Mouse (Mus musculus): ENCODE results near the gene Prpf4. TPM values are rescaled to one million over a fixed set of nuclear protein-coding genes. Genes with fewer than 3 reads are reported as not detected.

The Prpf4 gene
- total RNA-seq, 2 experiments from 2014 or later: 13.3 to 16.1 TPM

DNA sequence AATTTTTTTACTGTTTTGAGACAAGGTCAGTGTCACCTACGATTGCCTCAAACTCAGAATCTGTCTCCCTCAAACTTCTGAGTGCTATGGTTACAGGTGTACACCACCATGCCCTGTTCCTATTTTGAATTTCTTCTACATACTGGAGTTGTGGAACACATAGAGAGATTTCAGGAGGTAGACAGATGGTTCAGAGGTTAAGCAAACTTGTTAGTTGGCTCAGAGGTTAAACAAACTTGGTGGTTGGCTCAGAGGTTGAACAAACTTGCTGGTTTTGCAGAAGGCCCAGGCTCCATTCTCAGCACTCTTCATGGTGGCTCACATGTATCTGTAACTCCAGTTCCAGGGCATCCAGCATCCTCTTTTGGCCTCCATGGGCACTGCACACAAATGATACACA lies 24.4 kb upstream of the Prpf4 start:
- DNase-seq: no peak
- intact Hi-C loops (cut with DNase I): no loop called here

DNA sequence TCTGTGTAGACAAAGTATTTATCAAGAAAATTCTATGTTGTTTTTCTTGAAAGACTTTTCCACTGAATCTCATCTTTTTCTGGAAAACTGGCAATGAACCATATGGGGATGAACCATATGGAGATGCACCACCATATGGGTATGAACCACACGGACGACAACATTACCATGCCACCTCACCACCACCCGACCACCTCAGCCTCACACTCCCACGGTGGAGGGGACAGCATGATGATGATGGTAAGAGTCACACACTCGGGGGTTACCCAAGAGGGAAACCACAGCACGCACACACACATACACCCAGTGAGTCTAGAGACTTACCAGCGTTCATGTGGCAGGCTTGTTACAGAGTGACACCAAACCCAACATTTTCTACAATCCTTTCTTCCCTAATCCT lies 23.2 kb upstream of the Prpf4 start:
- intact Hi-C loops (cut with DNase I): no loop called here
- no peak for DNase-seq

GRCm38 (mm10) chr4:62389592-62390512 lies 18.7 kb upstream of the Prpf4 start:
- intact Hi-C loops (cut with DNase I): no loop called here
- no peak for DNase-seq

DNA sequence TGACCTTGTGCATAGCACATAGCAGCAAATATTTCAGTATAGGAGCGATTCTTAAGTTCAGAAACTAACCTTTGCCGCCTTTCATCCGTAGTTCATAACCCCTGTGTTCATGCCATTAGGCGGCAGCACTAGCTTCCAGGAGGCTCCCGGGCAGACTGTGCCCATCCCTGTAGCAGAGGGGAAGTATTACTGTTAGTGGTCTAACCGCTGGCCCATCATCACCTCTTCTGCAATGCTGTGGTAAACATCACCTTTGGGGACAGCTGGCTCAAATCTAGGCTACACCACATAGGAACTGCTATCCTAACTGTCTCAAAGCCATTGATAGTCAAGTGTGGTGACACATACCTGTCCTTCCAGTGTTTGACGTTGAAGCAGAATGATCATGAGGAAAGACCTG lies 16.7 kb upstream of the Prpf4 start:
- intact Hi-C loops (cut with DNase I): no loop called here
- no peak for DNase-seq

DNA sequence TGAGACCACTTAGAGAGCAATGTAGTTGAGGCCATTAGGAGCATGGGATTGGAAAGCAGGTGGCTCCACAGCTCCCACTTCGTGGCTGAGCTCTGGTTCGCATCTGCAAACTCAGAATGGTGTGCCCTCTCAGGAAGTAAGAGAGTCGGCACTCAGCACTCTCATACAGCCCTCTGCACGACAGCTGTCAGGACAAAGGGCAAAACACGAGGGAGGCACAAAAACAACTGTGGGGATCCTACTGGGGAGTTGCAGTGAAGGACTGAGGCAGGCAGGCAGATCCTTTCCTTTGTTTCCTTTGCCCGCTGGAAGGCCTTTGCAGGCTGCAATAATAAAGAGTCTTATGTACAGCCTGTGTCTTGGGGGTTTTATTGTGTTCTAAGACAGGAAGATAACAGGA lies 15.1 kb upstream of the Prpf4 start:
- DNase-seq: no peak
- intact Hi-C loops (cut with DNase I): no loop called here

- DNase-seq: no peak
Observed at GRCm38 (mm10) chr4:62395806-62396205, 12.8 kb upstream of the Prpf4 start.

DNA sequence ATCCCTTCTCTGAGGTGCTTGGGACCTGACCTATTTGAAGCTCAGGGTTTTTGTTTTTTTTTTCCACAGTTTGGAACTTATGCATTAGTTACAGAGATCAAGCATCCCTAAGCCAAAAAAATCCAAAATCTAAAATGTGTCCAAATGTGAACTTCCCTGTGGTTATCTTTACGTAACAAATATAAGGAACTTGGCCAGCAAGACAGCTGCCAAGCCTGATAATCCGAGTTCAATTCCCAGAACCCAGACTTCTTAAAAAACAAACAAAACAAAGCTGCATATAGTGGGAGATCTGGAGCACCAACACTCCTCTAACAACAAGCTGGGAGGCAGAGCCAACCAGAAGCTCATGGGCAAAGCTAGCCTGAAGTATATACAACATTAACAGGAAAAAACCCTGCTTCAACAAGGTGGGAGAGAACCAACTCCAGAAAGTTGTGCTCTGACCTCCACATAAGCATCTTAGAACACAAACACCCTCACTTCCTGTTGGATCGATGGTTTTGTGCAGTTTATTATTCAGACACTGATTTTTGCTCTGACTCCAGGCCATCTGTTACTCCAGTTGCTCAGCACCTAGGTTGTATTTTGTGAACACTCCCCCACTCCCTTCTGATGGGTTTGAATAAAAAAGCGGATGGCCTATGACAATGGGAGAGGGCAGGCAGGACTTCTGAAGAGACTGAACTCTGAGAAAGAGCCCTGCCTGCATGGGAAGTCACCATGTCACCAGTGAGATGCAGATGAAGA lies 10.8 kb upstream of the Prpf4 start:
- intact Hi-C loops (cut with DNase I): no loop called here
- no peak for DNase-seq

More at GRCm38 (mm10) chr4:62395806-62396205, 12.8 kb upstream of the Prpf4 start:
- intact Hi-C loops (cut with DNase I): no loop called here

- DNase-seq: no peak
- intact Hi-C loops (cut with DNase I): no loop called here
Observed at GRCm38 (mm10) chr4:62398956-62399355, 9.6 kb upstream of the Prpf4 start.

- intact Hi-C loops (cut with DNase I): loop anchor here (5.0 kb wide), 1 partner anchor 64 kb away; no protein-coding TSS in a partner anchor
- DNase-seq: no peak
Observed at GRCm38 (mm10) chr4:62406133-62406532, 2.5 kb upstream of the Prpf4 start.

- intact Hi-C loops (cut with DNase I): loop anchor here (5.0 kb wide), 1 partner anchor 66 kb away; no protein-coding TSS in a partner anchor
- DNase-seq: peak; percentile 22 to 28
Observed at GRCm38 (mm10) chr4:62407730-62408582, 641 bp upstream of the Prpf4 start.

- DNase-seq: no peak
- intact Hi-C loops (cut with DNase I): loop anchor here (5.0 kb wide), 2 partner anchors 67 to 98 kb away; no protein-coding TSS in a partner anchor
Observed at GRCm38 (mm10) chr4:62409615-62410014, 1.0 kb downstream of the Prpf4 start.

- intact Hi-C loops (cut with DNase I): loop anchor here (5.0 kb wide), 1 partner anchor 97 kb away; no protein-coding TSS in a partner anchor
- no peak for DNase-seq
Observed at GRCm38 (mm10) chr4:62410325-62410724, 1.7 kb downstream of the Prpf4 start.

DNA sequence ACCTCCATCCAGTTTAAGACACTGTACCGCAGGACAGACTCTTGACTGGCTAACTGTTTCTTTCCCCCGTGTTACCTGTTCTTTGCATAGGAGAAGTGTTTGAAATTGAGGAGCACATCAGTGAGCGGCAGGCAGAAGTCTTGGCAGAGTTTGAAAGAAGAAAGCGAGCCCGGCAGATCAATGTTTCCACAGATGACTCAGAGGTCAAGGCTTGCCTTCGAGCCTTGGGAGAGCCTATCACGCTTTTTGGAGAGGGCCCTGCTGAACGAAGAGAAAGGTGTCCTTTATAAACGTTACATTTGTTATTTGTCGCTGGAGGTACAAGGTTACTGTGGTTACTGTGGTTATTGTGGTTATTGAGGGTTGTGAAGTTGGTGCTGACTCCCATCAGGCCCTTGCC lies 3.0 kb downstream of the Prpf4 start:
- intact Hi-C loops (cut with DNase I): loop anchor here (5.0 kb wide), 1 partner anchor 96 kb away; no protein-coding TSS in a partner anchor
- no peak for DNase-seq

- no peak for DNase-seq
- intact Hi-C loops (cut with DNase I): no loop called here
Observed at GRCm38 (mm10) chr4:62418448-62418847, 9.9 kb downstream of the Prpf4 start.

- intact Hi-C loops (cut with DNase I): no loop called here
- DNase-seq: no peak
Observed at GRCm38 (mm10) chr4:62419091-62419490, 10.5 kb downstream of the Prpf4 start.

- no peak for DNase-seq
- intact Hi-C loops (cut with DNase I): no loop called here
Observed at GRCm38 (mm10) chr4:62425891-62426290, 17.3 kb downstream of the Prpf4 start.

DNA sequence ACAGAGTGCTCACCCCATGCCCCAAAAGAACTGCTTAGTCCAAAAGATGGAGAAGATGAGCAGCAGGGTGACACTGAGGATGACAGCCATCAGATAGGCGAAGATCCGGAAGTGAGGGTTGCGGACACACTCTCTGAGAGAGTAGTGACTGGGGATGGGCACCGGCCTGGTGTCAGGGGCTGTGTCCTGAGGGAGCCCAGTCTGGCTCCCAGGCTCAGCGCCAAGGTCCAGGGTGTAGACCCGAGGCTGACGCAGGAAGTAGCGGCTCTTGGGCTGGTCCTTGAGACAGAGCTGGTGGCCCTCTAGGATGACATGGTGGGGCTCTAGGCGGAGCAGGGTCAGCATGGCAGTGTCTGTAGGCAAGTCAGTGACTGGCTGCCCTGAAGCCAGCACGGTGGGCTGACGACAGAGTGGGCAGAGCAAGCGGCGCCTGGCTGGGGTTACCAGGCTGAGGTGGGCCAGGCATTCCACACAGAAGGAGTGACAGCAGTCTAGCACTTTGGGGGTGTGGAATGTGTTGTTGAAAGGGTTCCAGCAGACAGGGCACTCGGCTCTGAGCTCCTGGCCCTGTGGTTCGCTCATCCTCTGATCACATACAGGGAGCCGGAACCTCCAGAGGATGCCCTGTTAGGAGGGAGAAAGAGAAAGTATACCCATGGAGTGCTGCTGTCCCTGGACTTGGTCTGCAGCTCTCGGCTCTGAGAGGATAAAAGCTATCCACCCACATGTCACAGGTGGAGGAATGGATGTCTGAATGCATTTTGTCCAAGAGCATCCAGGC lies 19.6 kb downstream of the Prpf4 start:
- intact Hi-C loops (cut with DNase I): no loop called here
- DNase-seq: no peak

DNA sequence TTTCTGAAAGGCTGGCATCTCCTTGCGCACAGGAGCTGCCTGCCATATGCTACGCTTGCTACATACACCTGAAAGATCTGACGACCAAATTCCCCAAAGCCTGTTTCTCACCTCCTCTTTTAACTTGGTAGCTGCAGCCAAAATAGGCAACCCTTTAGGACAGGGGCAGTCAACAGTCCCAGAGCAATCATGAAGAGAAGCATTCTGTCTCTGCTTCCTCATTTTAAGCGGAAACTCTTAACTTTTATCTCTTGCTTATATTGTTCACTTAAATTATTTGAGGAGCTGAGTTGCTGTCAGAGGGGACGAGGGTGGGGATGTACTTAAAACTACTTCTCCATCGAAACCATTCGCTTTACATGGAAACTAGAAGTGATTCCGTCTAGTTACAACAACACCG lies 21.0 kb downstream of the Prpf4 start:
- intact Hi-C loops (cut with DNase I): no loop called here
- DNase-seq: no peak

- no peak for DNase-seq
- intact Hi-C loops (cut with DNase I): no loop called here
Observed at GRCm38 (mm10) chr4:62430678-62431077, 22.1 kb downstream of the Prpf4 start.

DNA sequence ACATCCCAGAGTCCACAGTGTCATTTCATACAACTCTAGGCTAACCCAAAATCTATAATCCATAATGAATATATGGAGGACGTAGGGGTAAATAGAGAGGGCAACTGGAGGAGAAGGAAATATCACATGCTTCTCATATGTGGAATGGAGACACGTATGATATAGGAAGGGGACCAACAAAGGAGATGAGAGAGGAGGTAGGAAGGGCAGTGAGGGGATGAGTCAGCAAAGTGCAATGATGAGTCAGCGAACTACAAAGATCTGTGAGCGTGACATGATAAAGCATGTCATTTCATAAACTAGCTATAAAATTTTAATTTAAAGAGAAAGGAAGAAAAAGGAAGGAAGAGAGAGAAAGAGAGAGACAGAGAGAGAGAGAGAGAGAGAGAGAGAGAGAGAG lies 22.9 kb downstream of the Prpf4 start:
- intact Hi-C loops (cut with DNase I): no loop called here
- DNase-seq: no peak
